Mouse (Mus musculus) adrenal gland, postnatal 14 days (tissue): ENCODE data around the gene Zbed4. TPM values are rescaled to one million over a fixed set of nuclear protein-coding genes. Genes with fewer than 3 reads are reported as not detected.
"Not testable (repeated sequence)": the region's sequence is repeated elsewhere in the genome, so short reads cannot be mapped to it uniquely, and the experiment has no call there.

Experiments
- DNase-seq: peaks from one replicate; pipeline ENCODE4 v3.0.0; 2021; ENCODE audit warnings: mixed read lengths
- total RNA-seq: library from RNA; stranded (reverse); gene quantifications from 2 replicates; pipeline ENCODE4 v1.2.3, GENCODE M21; 2021

Zbed4 gene
- total RNA-seq, 1 experiment from 2014 or later, result 12.5 TPM

GRCm38 (mm10) chr15:88738466-88738865 is 13.0 kb upstream of the Zbed4 start:
- DNase-seq, result no peak

DNA sequence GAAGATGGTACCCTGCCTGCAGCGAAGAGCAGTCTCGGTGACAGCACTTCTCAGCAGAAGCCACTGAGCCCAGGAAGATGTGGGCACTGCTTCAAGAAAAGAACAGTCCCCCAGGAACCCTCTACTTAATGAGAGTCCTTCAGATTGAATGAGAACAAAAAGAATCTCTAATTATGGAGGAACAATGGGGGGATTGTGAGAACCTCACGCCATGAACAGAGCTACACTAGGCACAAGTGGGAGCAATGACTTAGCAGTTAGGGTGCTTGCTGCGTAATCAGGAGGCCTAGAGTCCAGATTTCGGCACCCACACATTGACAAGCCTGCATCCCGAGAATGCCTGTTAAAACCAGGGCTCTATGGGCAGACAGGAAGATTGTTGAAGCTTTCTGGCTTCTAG is 10.1 kb upstream of the Zbed4 start:
- DNase-seq, result no peak

DNA sequence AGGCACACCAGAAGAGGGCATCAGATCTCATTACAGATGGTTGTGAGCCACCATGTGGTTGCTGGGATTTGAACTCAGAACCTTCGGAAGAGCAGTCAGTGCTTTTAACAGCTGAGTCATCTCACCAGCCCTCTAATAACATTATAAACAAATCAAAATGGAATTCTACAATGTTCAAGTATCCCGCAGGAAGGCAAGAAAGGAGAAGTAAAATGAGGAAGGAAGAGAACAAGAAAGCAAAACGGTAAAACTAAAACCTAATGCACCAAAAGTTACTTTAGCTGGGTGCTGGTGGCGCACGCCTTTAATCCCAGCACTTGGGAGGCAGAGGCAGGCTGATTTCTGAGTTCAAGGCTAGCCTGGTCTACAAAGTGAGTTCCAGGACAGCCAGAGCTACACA is 8.1 kb upstream of the Zbed4 start:
- not testable (repeated sequence) for DNase-seq

GRCm38 (mm10) chr15:88745347-88745746 is 6.1 kb upstream of the Zbed4 start:
- no peak for DNase-seq

DNA sequence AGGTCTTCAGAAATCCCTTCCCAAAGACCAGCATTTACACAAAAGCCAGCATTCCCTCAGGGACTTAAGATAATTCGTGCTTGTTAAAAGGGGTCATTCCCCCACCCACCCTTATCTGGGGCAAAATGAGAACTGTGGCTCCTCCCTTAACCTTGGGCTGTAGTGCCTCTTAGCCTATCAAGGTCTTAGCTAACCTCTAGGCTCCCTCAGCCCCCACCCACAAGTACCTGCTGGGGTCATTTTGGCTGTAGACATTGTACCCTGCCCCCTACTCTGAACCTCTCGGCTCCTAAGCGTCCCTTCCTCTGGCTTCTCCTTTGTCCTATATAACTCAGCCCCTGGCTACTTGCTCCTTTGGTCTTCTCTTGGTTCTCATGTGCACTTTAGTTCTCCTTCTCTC is 5.5 kb upstream of the Zbed4 start:
- no peak for DNase-seq

- DNase-seq, result not testable (repeated sequence)
Observed at GRCm38 (mm10) chr15:88749617-88750016, 1.8 kb upstream of the Zbed4 start.

GRCm38 (mm10) chr15:88750032-88750431 is 1.4 kb upstream of the Zbed4 start:
- DNase-seq, result no peak

DNA sequence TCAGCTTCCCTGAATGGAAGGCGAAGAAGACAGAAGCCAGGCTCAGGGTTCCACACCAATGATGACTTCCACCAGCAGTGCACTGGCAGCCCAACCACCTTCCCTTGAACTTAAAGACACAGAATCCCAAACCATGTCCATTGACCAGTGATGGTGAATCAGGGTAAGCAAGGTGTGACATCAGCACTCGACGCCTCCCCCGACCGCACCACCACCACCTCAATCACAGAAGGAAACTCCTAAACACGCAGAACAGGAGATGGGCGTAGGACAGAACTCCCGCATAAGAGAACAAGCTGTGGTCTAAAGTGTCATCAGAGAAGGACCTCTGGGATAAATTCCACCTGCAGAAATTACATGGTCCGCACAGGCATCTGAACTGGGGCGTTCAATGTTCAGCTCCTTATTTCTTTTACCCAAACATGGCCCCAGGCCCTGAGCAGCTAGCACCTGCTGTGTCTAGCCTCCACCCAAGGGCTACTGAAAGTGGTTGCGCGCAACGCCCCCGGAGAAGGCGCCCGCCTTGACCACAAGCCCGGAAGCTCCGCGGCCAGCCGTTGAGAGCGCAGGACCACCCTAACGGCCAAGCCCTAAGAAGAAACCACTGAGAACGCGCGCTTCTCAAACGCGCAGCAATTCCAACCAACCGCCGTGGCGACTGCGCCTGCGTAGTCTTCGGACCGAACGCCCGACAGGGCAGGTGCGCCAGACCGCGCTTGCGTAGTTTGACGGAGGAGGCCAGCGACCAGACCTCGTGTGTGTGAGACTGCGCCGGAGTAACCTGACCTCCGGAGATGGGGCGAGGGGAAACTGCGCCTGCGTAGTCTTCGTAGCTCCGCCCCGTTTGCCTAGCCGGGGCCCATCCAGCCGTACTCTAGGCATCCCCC is 540 bp upstream of the Zbed4 start:
- DNase-seq, result peak; percentile 99

GRCm38 (mm10) chr15:88752403-88752733 is 908 bp downstream of the Zbed4 start:
- no peak for DNase-seq

DNA sequence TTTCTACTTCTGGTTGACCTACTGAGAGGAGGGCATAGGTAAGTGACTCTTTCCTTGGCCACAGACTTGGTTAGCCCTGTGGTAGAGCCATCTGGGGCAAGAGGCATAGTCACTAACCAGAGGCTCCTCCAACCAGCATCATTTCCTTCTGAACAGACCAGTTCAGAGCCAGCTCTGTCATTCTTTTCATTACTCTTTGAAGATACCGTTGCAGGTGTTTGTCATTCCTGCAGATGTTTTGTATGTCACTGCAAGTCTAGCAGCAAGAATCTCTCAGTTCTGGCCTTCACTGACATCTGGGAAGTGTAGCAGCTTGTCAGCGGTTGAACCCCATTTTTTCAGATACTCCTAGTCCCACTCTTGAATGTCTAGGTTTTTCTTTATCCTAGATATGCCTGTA is 3.4 kb downstream of the Zbed4 start:
- DNase-seq, result no peak

DNA sequence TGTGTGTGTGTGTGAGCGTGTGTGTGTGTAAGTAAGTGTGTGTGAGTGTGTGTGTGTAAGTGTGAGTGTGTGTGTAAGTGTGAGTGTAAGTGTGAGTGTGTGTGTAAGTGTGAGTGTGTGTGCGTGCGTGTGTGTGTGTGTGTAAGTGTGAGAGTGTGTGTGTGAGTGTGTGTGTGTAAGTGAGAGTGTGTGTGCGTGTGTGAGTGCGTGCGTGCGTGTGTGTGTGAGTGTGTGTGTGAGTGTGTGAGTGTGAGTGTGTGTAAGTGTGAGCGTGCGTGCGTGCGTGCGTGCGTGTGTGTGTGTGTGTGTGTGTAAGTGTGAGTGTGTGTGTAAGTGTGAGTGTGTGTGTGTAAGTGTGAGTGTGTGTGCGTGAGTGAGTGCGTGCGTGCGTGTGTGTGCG is 4.3 kb downstream of the Zbed4 start:
- no peak for DNase-seq

DNA sequence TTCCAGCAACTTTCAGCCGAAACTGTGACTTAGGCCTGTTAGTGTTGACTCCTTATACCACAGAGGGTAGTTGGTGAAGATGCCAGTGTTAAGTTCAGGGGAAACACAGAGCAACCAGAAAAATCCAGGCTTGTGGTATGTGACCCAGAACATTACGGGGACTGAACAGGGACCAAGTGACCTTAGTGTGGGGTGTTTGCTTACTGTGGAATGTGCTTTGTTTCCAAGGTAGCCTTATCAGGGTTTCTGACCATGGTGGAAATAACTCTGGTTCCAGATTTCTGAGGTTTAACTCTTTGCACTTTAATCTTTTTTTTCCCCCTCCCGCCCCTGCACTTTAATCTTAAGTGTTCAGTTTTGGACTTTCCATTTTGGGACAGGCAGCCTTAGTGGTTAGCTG is 6.6 kb downstream of the Zbed4 start:
- peak; percentile 16 for DNase-seq

GRCm38 (mm10) chr15:88761551-88761950 is 10.1 kb downstream of the Zbed4 start:
- no peak for DNase-seq

GRCm38 (mm10) chr15:88766139-88766538 is 14.7 kb downstream of the Zbed4 start:
- not testable (repeated sequence) for DNase-seq

DNA sequence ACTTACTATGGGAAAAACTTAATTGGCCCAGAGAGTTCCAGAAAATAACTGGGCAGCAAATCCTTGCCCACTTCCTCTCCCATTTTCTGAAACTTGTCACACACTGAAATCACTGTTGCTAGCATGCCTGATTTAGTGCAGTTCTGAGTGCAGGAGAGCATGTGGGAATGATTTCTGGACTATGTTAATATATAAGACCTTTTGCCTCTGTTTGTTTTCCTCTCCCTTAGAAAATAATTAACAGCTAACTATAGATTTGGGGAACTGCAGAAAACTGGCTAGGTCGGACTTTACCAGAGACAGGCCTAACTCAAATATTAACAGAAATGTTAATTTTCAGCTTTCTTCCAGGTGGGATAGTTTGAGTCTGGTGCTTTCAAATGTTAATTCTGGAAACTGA is 17.1 kb downstream of the Zbed4 start:
- DNase-seq, result no peak

GRCm38 (mm10) chr15:88774630-88775029 is 23.2 kb downstream of the Zbed4 start:
- DNase-seq, result not testable (repeated sequence)

GRCm38 (mm10) chr15:88792140-88792850 is 40.8 kb downstream of the Zbed4 start:
- no peak for DNase-seq

DNA sequence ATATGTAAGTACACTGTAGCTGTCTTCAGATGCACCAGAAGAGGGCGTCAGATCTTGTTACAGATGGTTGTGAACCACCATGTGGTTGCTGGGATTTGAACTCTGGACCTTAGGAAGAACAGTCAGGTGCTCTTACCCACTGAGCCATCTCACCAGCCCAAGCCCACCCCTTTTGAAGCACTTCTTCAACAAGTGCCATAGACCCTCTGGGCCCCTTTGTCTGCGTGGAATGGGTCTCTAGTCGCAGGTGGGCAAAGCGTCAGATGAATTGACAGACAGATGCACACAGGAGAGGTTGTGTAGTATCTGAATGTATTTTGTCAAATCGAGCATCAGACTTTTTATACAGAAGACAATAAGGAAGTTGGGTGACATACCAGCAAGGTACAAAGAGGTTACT is 43.3 kb downstream of the Zbed4 start:
- DNase-seq, result not testable (repeated sequence)

DNA sequence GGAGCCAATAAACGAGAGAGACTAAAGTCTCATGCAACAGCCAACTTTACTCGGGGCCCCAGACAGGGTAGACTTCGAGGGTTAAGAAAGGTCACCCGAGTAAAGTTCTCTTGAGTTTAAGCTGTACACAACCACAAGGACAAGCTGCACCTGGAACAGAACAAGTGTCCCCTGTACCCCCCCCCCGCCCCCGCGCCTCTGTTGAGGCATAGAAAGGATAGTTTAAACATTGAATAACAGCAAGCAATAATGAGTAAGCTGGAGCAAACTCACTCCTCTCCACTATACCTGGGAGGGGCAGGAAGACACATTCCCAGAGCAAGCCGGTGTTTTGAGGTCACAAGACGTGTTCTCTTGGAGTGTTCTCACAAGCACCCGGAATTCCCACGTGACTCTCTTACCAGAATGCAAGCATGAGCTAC is 48.5 kb downstream of the Zbed4 start:
- no peak for DNase-seq

DNA sequence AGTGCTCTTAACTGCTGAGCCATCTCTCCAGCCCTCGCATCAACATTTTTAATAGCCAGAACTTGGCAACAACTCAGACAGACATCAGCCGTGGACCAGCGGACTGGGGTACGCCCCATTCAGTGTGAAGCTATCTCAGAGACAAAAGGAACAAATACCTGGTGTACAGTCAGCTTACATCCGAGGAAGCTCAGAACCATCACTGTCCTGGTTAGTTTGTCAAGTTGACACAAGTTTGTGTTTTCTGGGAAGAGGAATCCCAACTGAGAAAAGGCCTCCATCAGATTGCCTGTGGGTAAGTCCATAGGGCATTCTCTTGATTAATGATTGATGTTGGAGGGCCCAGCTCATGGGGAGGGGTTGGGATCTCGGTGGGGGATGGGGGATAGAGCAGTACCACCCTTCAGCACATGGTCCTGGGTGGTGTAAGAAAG is 49.5 kb downstream of the Zbed4 start:
- no peak for DNase-seq

- no peak for DNase-seq
Observed at GRCm38 (mm10) chr15:88801903-88802302, 50.4 kb downstream of the Zbed4 start.

DNA sequence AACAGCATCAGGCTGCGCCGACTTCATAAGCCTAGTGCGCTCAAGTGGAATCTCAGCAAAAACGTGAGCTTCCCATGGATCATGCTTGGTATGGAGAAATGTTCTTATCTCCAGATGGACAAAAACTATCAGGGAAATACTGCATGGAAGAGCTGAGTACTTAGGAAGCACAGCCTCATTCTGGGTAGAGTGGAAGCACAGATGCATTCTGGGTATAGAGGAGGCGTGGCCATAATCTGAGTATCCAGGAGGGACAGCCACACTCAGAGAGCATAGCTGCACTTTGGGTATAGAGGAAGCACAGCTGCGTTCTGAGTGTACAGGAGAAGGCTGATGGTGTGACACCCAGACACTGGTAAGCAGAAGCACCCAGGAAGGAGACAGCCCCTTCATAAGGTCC is 50.9 kb downstream of the Zbed4 start:
- DNase-seq, result no peak

- DNase-seq, result no peak
Observed at GRCm38 (mm10) chr15:88808121-88808520, 56.7 kb downstream of the Zbed4 start.

DNA sequence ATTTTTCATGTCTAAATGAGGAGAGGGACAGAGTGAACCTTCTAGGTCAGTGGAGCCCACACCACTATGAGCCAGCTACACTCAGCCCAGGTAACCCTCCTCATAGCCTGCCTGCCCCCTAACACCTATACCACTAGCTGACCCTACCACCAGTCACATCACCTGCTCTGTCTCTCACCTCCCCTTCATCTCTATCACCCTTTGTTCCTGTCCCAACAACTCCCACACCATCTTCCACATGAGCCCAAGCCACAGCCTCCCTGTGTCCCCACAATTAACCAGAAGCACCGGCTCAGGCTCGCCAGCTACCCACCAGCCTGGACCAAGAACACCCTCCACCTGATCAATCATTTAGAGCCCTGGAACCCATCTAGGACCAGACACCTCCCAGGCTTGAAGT is 58.9 kb downstream of the Zbed4 start:
- DNase-seq, result no peak
